Mouse (Mus musculus) E14TG2a.4 (cell line): Measurements from ENCODE around the gene Spo11.

Experiments used
- CTCF ChIP-seq: conservative IDR thresholded peaks from 2 replicates; pipeline ENCODE4 v1.5.1; 2014; ENCODE audit warnings: low read length
- NANOG ChIP-seq: IDR thresholded peaks from 2 replicates; pipeline ENCODE4 v1.6.1; 2014; ENCODE audit warnings: borderline replicate concordance, low read length, mixed read lengths
- POU5F1 ChIP-seq: IDR thresholded peaks from 2 replicates; pipeline ENCODE4 v1.6.1; 2014; ENCODE audit warnings: low read length, borderline replicate concordance

DNA sequence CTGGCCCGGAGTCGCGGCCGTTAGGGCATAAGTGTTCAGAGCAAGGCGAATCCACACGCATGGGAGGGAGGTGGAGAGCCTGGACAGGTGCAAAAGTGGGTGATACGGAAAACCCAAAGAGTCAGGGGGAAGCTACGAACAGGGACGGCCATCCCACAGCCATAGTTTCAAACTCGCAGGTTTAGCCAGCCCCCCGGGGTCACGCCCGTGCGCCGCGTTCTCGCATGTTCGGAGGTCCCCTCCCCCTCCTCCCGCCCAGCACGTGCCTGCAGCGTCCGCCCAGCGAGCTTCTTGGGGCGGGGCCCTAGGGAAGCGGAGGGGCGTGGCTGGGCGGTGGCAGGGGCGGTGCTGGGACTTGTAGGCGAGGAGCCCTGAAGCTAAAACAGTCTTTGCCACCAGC, 42.3 kb downstream of the Spo11 start:
- TF ChIP-seq CTCF (no peak), NANOG (no peak), POU5F1 (no peak)
